Mouse (Mus musculus): ENCODE data around the gene Pola2. TPM values are rescaled to one million over a fixed set of nuclear protein-coding genes. Genes with fewer than 3 reads are reported as not detected.

Gene Pola2
- polyA plus RNA-seq, 1 experiment: 26.2 TPM

- peak; percentile 93 for DNase-seq
- WGBS: under 1% methylated on average over 38 of the region's 38 CpGs
- peak overlapping the region; percentile 82 for H3K27ac ChIP-seq (ENCODE audit: insufficient read depth, low read depth, low read length)
- peak overlapping the region; percentile 77 for H3K4me3 ChIP-seq (ENCODE audit: insufficient read depth, low read depth, low read length)
- H3K4me1 ChIP-seq (ENCODE audit: control insufficient read depth, insufficient read depth, low read length): peaks cover 11% of the 10 kb centered on the region
- H3K36me3 ChIP-seq (ENCODE audit: control insufficient read depth, insufficient read depth, low read length): no peaks in the 10 kb centered on the region
- H3K27me3 ChIP-seq (replicated peaks; ENCODE audit: control insufficient read depth, insufficient read depth, low read length): no peaks in the 10 kb centered on the region
- TF ChIP-seq CTCF (conservative IDR thresholded peaks at IDR 0.05; ENCODE audit: insufficient read depth, insufficient read length, low read depth, low read length) (peak; percentile 76), POLR2A (IDR thresholded peaks at IDR 0.05; ENCODE audit: low read depth, low read length) (no peak)
These were observed 39.9 kb downstream of the Pola2 start for GRCm38 (mm10) chr19:5923990-5924712.

GRCm38 (mm10) chr19:5922963-5923362, 41.0 kb downstream of the Pola2 start:
- no peak overlapping the region for H3K4me3 ChIP-seq (ENCODE audit: insufficient read depth, low read depth, low read length)
- WGBS: 73% methylated on average over 3 of the region's 3 CpGs
- TF ChIP-seq POLR2A (IDR thresholded peaks at IDR 0.05; ENCODE audit: low read depth, low read length): no peak
- TF ChIP-seq CTCF (conservative IDR thresholded peaks at IDR 0.05; ENCODE audit: insufficient read depth, insufficient read length, low read depth, low read length): no peak
- H3K36me3 ChIP-seq (ENCODE audit: control insufficient read depth, insufficient read depth, low read length): no peaks in the 10 kb centered on the region
- no peaks in the 10 kb centered on the region for H3K27me3 ChIP-seq (replicated peaks; ENCODE audit: control insufficient read depth, insufficient read depth, low read length)
- DNase-seq: no peak
- peak overlapping the region; percentile 24 for H3K27ac ChIP-seq (ENCODE audit: insufficient read depth, low read depth, low read length)
- H3K4me1 ChIP-seq (ENCODE audit: control insufficient read depth, insufficient read depth, low read length): peaks cover under 1% of the 10 kb centered on the region; the same call in 1 of the 2 replicates

GRCm38 (mm10) chr19:5922119-5922942, 41.7 kb downstream of the Pola2 start:
- Histone ChIP-seq H3K36me3 (ENCODE audit: control insufficient read depth, insufficient read depth, low read length) (peaks cover 1% of the 10 kb centered on the region; the same call in 1 of the 2 replicates), H3K4me1 (ENCODE audit: control insufficient read depth, insufficient read depth, low read length) (no peaks in the 10 kb centered on the region), H3K27ac (ENCODE audit: insufficient read depth, low read depth, low read length) (peak overlapping the region; percentile 47), H3K4me3 (ENCODE audit: insufficient read depth, low read depth, low read length) (0 out of 2 replicates have a peak overlapping the region, but pooled peaks have one; percentile 3), H3K27me3 (replicated peaks; ENCODE audit: control insufficient read depth, insufficient read depth, low read length) (no peaks in the 10 kb centered on the region)
- TF ChIP-seq CTCF (conservative IDR thresholded peaks at IDR 0.05; ENCODE audit: insufficient read depth, insufficient read length, low read depth, low read length): no peak
- no peak for TF ChIP-seq POLR2A (IDR thresholded peaks at IDR 0.05; ENCODE audit: low read depth, low read length)
- WGBS: 54% methylated on average over 15 of the region's 15 CpGs
- peak; percentile 56 for DNase-seq

- Histone ChIP-seq H3K4me3 (ENCODE audit: insufficient read depth, low read depth, low read length) (0 out of 2 replicates have a peak overlapping the region, but pooled peaks have one; percentile 3), H3K36me3 (ENCODE audit: control insufficient read depth, insufficient read depth, low read length) (peaks cover 1% of the 10 kb centered on the region), H3K27ac (ENCODE audit: insufficient read depth, low read depth, low read length) (peak overlapping the region; percentile 47), H3K27me3 (replicated peaks; ENCODE audit: control insufficient read depth, insufficient read depth, low read length) (no peaks in the 10 kb centered on the region), H3K4me1 (ENCODE audit: control insufficient read depth, insufficient read depth, low read length) (no peaks in the 10 kb centered on the region)
- peak; percentile 77 for DNase-seq
- no peak for TF ChIP-seq POLR2A (IDR thresholded peaks at IDR 0.05; ENCODE audit: low read depth, low read length)
- no peak for TF ChIP-seq CTCF (conservative IDR thresholded peaks at IDR 0.05; ENCODE audit: insufficient read depth, insufficient read length, low read depth, low read length)
- 13% methylated on average over 9 of the region's 9 CpGs for WGBS
These were observed 42.3 kb downstream of the Pola2 start for GRCm38 (mm10) chr19:5921715-5922114.

- no peak for TF ChIP-seq CTCF (conservative IDR thresholded peaks at IDR 0.05; ENCODE audit: insufficient read depth, insufficient read length, low read depth, low read length)
- TF ChIP-seq POLR2A (IDR thresholded peaks at IDR 0.05; ENCODE audit: low read depth, low read length): no peak
- peaks cover 1% of the 10 kb centered on the region for H3K36me3 ChIP-seq (ENCODE audit: control insufficient read depth, insufficient read depth, low read length)
- H3K4me3 ChIP-seq (ENCODE audit: insufficient read depth, low read depth, low read length): peak within 1 kb of the TSS; percentile 82
- 9% methylated on average over 13 of the region's 13 CpGs for WGBS
- peak within 1 kb of the TSS; percentile 85 for H3K27ac ChIP-seq (ENCODE audit: insufficient read depth, low read depth, low read length)
- H3K27me3 ChIP-seq (replicated peaks; ENCODE audit: control insufficient read depth, insufficient read depth, low read length): no peaks in the 10 kb centered on the region
- DNase-seq: no peak
- peaks cover 22% of the 10 kb centered on the region for H3K4me1 ChIP-seq (ENCODE audit: control insufficient read depth, insufficient read depth, low read length)
These were observed 50.8 kb downstream of the Pola2 start, which contains the start of gene Dpf2 for GRCm38 (mm10) chr19:5913007-5913719. Gene Dpf2, minus strand, starts transcription at chr19:5913010.

- Histone ChIP-seq H3K4me1 (ENCODE audit: control insufficient read depth, insufficient read depth, low read length) (peaks cover 22% of the 10 kb centered on the region), H3K27ac (ENCODE audit: insufficient read depth, low read depth, low read length) (peak overlapping the region; percentile 85), H3K27me3 (replicated peaks; ENCODE audit: control insufficient read depth, insufficient read depth, low read length) (no peaks in the 10 kb centered on the region), H3K4me3 (ENCODE audit: insufficient read depth, low read depth, low read length) (peak overlapping the region; percentile 82), H3K36me3 (ENCODE audit: control insufficient read depth, insufficient read depth, low read length) (no peaks in the 10 kb centered on the region; the same call in 1 of the 2 replicates)
- WGBS: under 1% methylated on average over 59 of the region's 59 CpGs
- TF ChIP-seq POLR2A (IDR thresholded peaks at IDR 0.05; ENCODE audit: low read depth, low read length): peak; percentile 89
- TF ChIP-seq CTCF (conservative IDR thresholded peaks at IDR 0.05; ENCODE audit: insufficient read depth, insufficient read length, low read depth, low read length): no peak
- DNase-seq: peak; percentile 100
These were observed 51.6 kb downstream of the Pola2 start for GRCm38 (mm10) chr19:5912103-5913006.

Data from kidney, adult 2 months (tissue).